Mouse (Mus musculus) thymus, adult 2 months (tissue): ENCODE measurements around the gene Rusc2. TPM values are rescaled to one million over a fixed set of nuclear protein-coding genes. Genes with fewer than 3 reads are reported as not detected.
A peak's percentile ranks its signal among the peaks of the same experiment; 100 is the strongest.

ENCODE experiments used
- DNase-seq: peaks from one replicate; pipeline ENCODE4 v3.0.0; 2021
- H3K27ac ChIP-seq: fragments of 200-500 bp; 2 replicates; pipeline ENCODE4 v1.5.1; 2012; ENCODE audit warnings: low read length, control low read depth; ENCODE audit not compliant: control insufficient read depth, insufficient read depth
- H3K27me3 ChIP-seq: fragments of 200-500 bp; 2 replicates; pipeline ENCODE4 v1.6.1; 2012; ENCODE audit warnings: mild to moderate bottlenecking, low read length, moderate library complexity, mixed read lengths; ENCODE audit not compliant: control insufficient read depth, insufficient read depth
- H3K36me3 ChIP-seq: fragments of 200-500 bp; 2 replicates; pipeline ENCODE4 v1.6.1; 2012; ENCODE audit warnings: mild to moderate bottlenecking, low read length, moderate library complexity; ENCODE audit not compliant: control insufficient read depth, insufficient read depth
- H3K4me1 ChIP-seq: fragments of 200-500 bp; replicated peaks from 2 replicates; pipeline ENCODE4 v1.6.1; 2012; ENCODE audit warnings: low read length; ENCODE audit not compliant: control insufficient read depth, insufficient read depth
- H3K4me3 ChIP-seq: fragments of 200-500 bp; 2 replicates; pipeline ENCODE4 v1.5.1; 2012; ENCODE audit warnings: mild to moderate bottlenecking, low read length, control low read depth, moderate library complexity; ENCODE audit not compliant: control insufficient read depth, insufficient read depth
- CTCF ChIP-seq: fragments of 200-500 bp; IDR thresholded peaks from 2 replicates; pipeline ENCODE4 v1.5.1; 2012; ENCODE audit warnings: mild to moderate bottlenecking, control low read depth, low read length, moderate library complexity, borderline replicate concordance; ENCODE audit not compliant: control insufficient read depth, poor library complexity, insufficient read depth; ENCODE audit errors: extremely low read depth
- POLR2A ChIP-seq: fragments of 200-500 bp; IDR thresholded peaks from 2 replicates; pipeline ENCODE4 v1.6.1; 2012; ENCODE audit warnings: mild to moderate bottlenecking, low read length, control low read depth, moderate library complexity; ENCODE audit not compliant: control insufficient read depth, poor library complexity, insufficient read depth; ENCODE audit errors: extremely low read depth
- WGBS: fragments of 180-500 bp; shearing (Covaris S2); methylation state at CpG from one replicate; pipeline ENCODE4 v1.1.7; 2018; 5-methylcytosine and 5-hydroxymethylcytosine counted together
- polyA plus RNA-seq: library from polyadenylated mRNA; depleted of rRNA; stranded (reverse); fragments of >200 nt; gene quantifications from 2 replicates; pipeline ENCODE4 v1.2.3, GENCODE M21; 2012

The Rusc2 gene
- polyA plus RNA-seq, 1 experiment = 4.2 TPM

DNA sequence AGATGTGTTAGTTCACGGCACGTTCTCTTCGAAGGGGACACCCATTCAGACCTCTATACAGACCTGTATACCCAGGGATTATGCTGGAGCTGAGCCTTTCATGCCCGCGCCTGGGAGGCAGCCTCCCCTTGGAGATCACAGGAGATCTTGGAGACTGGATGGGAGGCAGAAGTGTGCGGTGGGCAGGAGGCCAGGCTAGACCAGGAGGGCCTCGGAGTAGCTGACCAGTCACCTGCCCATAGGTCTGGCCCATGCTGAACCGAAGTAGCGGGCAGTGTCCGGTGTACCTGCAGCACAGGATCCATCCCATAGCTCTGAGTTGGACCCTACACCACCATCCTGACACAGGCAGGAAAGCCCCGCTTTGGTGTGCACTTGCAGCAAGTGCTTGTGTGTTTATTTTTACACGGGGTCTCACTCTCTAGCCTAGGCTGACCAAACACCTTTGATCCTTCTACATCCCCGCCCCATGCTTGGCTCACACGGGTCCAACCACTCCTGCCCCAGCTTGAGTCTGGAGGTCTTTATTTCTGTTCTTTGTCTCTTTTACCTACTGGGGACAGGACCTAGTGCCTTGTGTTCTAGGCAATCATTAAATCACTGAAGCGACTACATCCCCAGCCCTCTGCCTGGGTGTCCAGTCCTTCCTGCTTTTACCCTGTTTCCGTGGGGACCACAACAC is 46.5 kb downstream of the Rusc2 start:
- Histone ChIP-seq H3K27ac (peak overlapping the region; percentile 72), H3K4me1 (peaks cover 36% of the 10 kb centered on the region), H3K27me3 (no peaks in the 10 kb centered on the region; the same call in 1 of the 2 replicates), H3K4me3 (peak overlapping the region; percentile 17), H3K36me3 (no peaks in the 10 kb centered on the region)
- DNase-seq = no peak
- 49% methylated on average over 16 of the region's 16 CpGs for WGBS
- TF ChIP-seq POLR2A = no peak
- TF ChIP-seq CTCF = no peak

- Histone ChIP-seq H3K4me1 (peaks cover 36% of the 10 kb centered on the region), H3K27ac (peak within 1 kb of the TSS; percentile 72), H3K27me3 (no peaks in the 10 kb centered on the region; the same call in 1 of the 2 replicates), H3K36me3 (no peaks in the 10 kb centered on the region), H3K4me3 (peak within 1 kb of the TSS; percentile 17)
- WGBS = 75% methylated on average over 10 of the region's 10 CpGs
- no peak for DNase-seq
- TF ChIP-seq CTCF (no peak), POLR2A (no peak)
These were observed 47.2 kb downstream of the Rusc2 start, which contains the start of gene Fam166b for GRCm38 (mm10) chr4:43428946-43429345. TSS of gene Fam166b (minus strand) at chr4:43429134.

DNA sequence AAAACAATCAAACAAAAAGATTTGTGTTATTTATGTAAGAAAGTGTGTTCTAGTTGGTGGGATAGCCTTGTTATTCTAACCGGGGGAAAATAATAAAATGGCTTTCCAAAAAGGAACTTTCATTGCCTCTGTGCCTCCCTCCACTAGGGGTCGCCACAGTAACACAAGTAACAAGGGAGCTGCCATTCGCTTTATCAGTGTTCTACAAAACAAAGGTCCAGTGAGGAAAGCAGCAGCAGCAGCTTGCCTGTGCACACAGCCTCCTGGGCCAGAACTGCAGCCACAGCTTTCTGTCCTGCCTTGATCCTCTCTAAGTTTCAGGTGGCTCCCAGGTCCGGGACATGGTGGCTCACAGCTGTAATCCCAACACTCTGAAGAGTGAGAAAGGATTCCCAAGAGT is 49.9 kb downstream of the Rusc2 start:
- DNase-seq = peak; percentile 80
- TF ChIP-seq POLR2A (no peak), CTCF (peak; percentile 53; the same call in 1 of the 2 replicates)
- WGBS = 9% methylated on average over 4 of the region's 4 CpGs
- Histone ChIP-seq H3K36me3 (no peaks in the 10 kb centered on the region), H3K4me3 (no peak overlapping the region), H3K27ac (no peak overlapping the region), H3K4me1 (peaks cover 22% of the 10 kb centered on the region), H3K27me3 (no peaks in the 10 kb centered on the region; the same call in 1 of the 2 replicates)

DNA sequence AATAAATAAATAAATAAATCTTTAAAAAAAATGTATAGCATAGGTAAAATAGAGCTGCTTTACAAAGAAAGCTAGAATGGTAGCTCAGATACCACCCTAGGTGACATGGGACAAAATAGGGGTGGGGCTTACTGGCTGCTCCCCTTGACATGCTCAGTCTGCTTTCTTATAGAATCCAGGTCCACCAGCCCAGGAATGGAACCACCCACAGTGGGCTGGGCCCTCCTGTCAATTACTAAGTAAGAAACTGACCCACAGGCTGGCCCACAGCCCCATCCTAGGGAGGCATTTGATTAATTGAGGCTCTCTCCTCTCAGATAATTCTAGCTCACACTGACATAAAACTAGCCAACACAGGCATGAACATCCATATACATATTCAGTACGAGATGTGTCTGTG is 51.1 kb downstream of the Rusc2 start:
- Histone ChIP-seq H3K4me1 (peaks cover 15% of the 10 kb centered on the region), H3K36me3 (no peaks in the 10 kb centered on the region), H3K27me3 (no peaks in the 10 kb centered on the region; the same call in 1 of the 2 replicates), H3K4me3 (no peak overlapping the region), H3K27ac (no peak overlapping the region)
- no peak for DNase-seq
- no peak for TF ChIP-seq CTCF
- no peak for TF ChIP-seq POLR2A
- 92% methylated on average over 1 of the region's 1 CpGs for WGBS

DNA sequence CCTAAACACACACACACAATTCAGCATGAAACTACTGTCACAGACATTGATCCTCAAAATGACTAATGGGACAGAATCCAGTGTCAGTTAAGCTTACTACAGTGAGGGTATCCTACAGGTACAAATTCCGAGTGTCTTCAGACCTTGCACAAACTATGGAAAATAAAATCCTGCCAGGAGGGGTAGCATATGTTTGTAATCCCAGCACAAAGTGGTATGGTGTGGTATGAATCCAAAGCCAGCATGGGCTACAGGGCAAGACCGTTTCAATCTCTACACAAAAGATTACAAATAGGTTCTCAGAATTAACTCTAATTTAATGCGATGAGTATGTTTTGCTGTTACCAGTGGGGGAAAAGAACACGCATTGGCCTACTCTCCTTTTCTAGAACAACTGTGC is 59.9 kb downstream of the Rusc2 start, which contains the start of gene Tesk1:
Tesk1 (plus strand) TSS at position 301 of the 400 bp plus-strand sequence.
- Histone ChIP-seq H3K36me3 (no peaks in the 10 kb centered on the region), H3K4me3 (peak within 1 kb of the TSS; percentile 57), H3K27me3 (no peaks in the 10 kb centered on the region), H3K27ac (peak within 1 kb of the TSS; percentile 68), H3K4me1 (peaks cover 7% of the 10 kb centered on the region; the same call in 1 of the 2 replicates)
- TF ChIP-seq CTCF (no peak), POLR2A (no peak)
- DNase-seq = no peak
- 41% methylated on average over 4 of the region's 4 CpGs for WGBS

DNA sequence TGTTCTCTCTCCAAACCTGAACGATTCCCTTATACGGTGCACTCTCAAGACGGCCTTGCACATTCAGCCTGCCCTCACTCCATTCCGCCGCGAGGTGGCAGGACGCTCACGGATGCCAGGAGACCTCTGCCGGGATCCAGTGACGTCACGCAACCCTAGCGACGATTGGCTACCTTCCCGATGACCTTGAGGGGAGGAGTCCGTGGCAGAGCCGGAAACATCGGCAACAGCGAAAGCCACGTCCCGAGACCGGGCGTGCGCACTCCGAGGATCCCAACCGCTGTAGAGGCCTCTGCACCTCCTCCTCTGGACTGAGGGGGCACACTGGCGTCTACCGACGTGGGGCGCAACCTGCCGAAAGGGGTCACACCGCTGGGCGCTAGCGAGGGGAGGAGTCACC is 60.3 kb downstream of the Rusc2 start:
- H3K4me3 ChIP-seq = peak overlapping the region; percentile 57
- H3K27me3 ChIP-seq = no peaks in the 10 kb centered on the region
- TF ChIP-seq POLR2A (peak; percentile 91; the same call in 1 of the 2 replicates), CTCF (peak; percentile 93)
- no peaks in the 10 kb centered on the region for H3K36me3 ChIP-seq
- DNase-seq = peak; percentile 99
- peak overlapping the region; percentile 68 for H3K27ac ChIP-seq
- peaks cover 7% of the 10 kb centered on the region; the same call in 1 of the 2 replicates for H3K4me1 ChIP-seq
- WGBS = under 1% methylated on average over 33 of the region's 33 CpGs
